ENCODE assay signal across 17 mouse cellular contexts in genomic region chr11:61646499-61647039, GRCm38 (mm10). TPM values are rescaled to one million over a fixed set of nuclear protein-coding genes. Genes with fewer than 3 reads are reported as not detected.
DNase-seq lines count a peak whose midpoint lies in the region; ATAC-seq and TF ChIP-seq lines count a peak whose summit lies in the region.
"Had no signal": no experiment of that assay in that cellular context is flagged by ENCODE, and none has a peak within 500 bp of the region (broad histone marks: within the 10 kb centered on the region; RNA-seq: fewer than 3 reads in every experiment).

No protein-coding gene starts in this region.

- H3K36me3 ChIP-seq in intestine, embryonic 14.5 days (ENCODE audit: control insufficient read depth, insufficient read depth, low read length) = no peaks in the 10 kb centered on the region
- no peaks in the 10 kb centered on the region for H3K36me3 ChIP-seq in intestine, embryonic 15.5 days
- H3K36me3 ChIP-seq in CH12.LX (replicated peaks in 1 of 2; ENCODE audit: control insufficient read depth in 1 of 2, insufficient read depth in 1 of 2, low read length in 1 of 2) = no peaks in the 10 kb centered on the region
- H3K36me3 ChIP-seq: embryonic facial prominence, embryonic 10.5 days; embryonic facial prominence, embryonic 12.5 days; forebrain, embryonic 15.5 days had no signal

- no peak for TF ChIP-seq POLR2A in CH12.LX (IDR thresholded peaks at IDR 0.05; ENCODE audit: low read depth, low read length)

- in situ Hi-C loops in CH12.LX (cut with MboI; ENCODE audit: low pct_ligation_motif_present, low pct_unique_long_range_greater_than_20kb, low sequenced_read_pairs) = no loop called here

- 61% methylated on average over 2 of the region's 2 CpGs for WGBS in intestine, embryonic 14.5 days
- 63% methylated on average over 2 of the region's 2 CpGs for WGBS in intestine, embryonic 15.5 days

- no peaks in the 10 kb centered on the region for H3K9me3 ChIP-seq in intestine, embryonic 14.5 days (ENCODE audit: control insufficient read depth, low read length)
- H3K9me3 ChIP-seq in intestine, embryonic 15.5 days = no peaks in the 10 kb centered on the region
- no peaks in the 10 kb centered on the region for H3K9me3 ChIP-seq in CH12.LX (replicated peaks; ENCODE audit: low read length)
- H3K9me3 ChIP-seq: embryonic facial prominence, embryonic 10.5 days; embryonic facial prominence, embryonic 12.5 days; forebrain, embryonic 13.5 days; forebrain, embryonic 15.5 days had no signal

- ATAC-seq in intestine, embryonic 14.5 days (replicated peaks; ENCODE audit: low FRiP score, low TSS enrichment, low read depth) = 0 out of 2 replicates have a peak, but pooled peaks have one; percentile 36
- no peak for ATAC-seq in intestine, embryonic 15.5 days
- ATAC-seq: forebrain, embryonic 13.5 days; forebrain, embryonic 15.5 days; forebrain, postnatal 0 days had no signal

- no peak for TF ChIP-seq CTCF in CH12.LX (conservative IDR thresholded peaks at IDR 0.05 in 1 of 2, IDR thresholded peaks at IDR 0.05 in 1 of 2; ENCODE audit: low read depth in 2 of 2, low read length in 2 of 2)

- H3K79me2 ChIP-seq in CH12.LX (replicated peaks; ENCODE audit: control insufficient read depth, extremely low read depth, insufficient read depth, poor library complexity, severe bottlenecking) = no peaks in the 10 kb centered on the region; the same call in 1 of the 2 replicates

- no peak overlapping the region for H3K4me2 ChIP-seq in intestine, embryonic 14.5 days (ENCODE audit: low read length)
- H3K4me2 ChIP-seq in intestine, embryonic 15.5 days (replicated peaks) = no peak overlapping the region
- no peak overlapping the region; the same call in 1 of the 2 replicates for H3K4me2 ChIP-seq in CH12.LX (ENCODE audit: insufficient read depth, low read depth, poor library complexity, severe bottlenecking)
- H3K4me2 ChIP-seq: embryonic facial prominence, embryonic 12.5 days; forebrain, embryonic 13.5 days; forebrain, embryonic 15.5 days had no signal

- no peak overlapping the region for H3K27ac ChIP-seq in intestine, embryonic 14.5 days (ENCODE audit: low read depth)
- no peak overlapping the region for H3K27ac ChIP-seq in intestine, embryonic 15.5 days
- H3K27ac ChIP-seq in CH12.LX (ENCODE audit: insufficient read depth, low read depth) = peak overlapping the region; percentile 99
- H3K27ac ChIP-seq: embryonic facial prominence, embryonic 10.5 days; embryonic facial prominence, embryonic 12.5 days; forebrain, embryonic 13.5 days; forebrain, embryonic 15.5 days had no signal

- TF ChIP-seq RAD21 in CH12.LX (IDR thresholded peaks at IDR 0.05; ENCODE audit: low read depth, low read length) = no peak

- no peak overlapping the region for H3K9ac ChIP-seq in intestine, embryonic 14.5 days (ENCODE audit: low read length)
- no peak overlapping the region for H3K9ac ChIP-seq in intestine, embryonic 15.5 days
- peak overlapping the region; percentile 78 for H3K9ac ChIP-seq in CH12.LX (ENCODE audit: insufficient read depth, low read depth)
- H3K9ac ChIP-seq: embryonic facial prominence, embryonic 12.5 days; forebrain, embryonic 13.5 days; forebrain, embryonic 15.5 days; forebrain, postnatal 0 days had no signal

- no peak overlapping the region for H3K4me3 ChIP-seq in intestine, embryonic 14.5 days (ENCODE audit: low read depth, low read length)
- H3K4me3 ChIP-seq in intestine, embryonic 15.5 days (replicated peaks) = no peak overlapping the region
- no peak overlapping the region for H3K4me3 ChIP-seq in CH12.LX (replicated peaks in 1 of 3; ENCODE audit: low read depth in 2 of 3, low read length in 2 of 3, poor library complexity in 1 of 3)
- H3K4me3 ChIP-seq: embryonic facial prominence, embryonic 10.5 days; embryonic facial prominence, embryonic 12.5 days; forebrain, embryonic 13.5 days; forebrain, embryonic 15.5 days had no signal

- H3K4me1 ChIP-seq in intestine, embryonic 14.5 days (replicated peaks; ENCODE audit: control insufficient read depth, insufficient read depth, low read length) = peaks cover 6% of the 10 kb centered on the region; the same call in 1 of the 2 replicates
- H3K4me1 ChIP-seq in intestine, embryonic 15.5 days (replicated peaks) = peaks cover 8% of the 10 kb centered on the region; the same call in 1 of the 2 replicates
- peaks cover 55 to 94% of the 10 kb centered on the region in 2 experiments for H3K4me1 ChIP-seq in CH12.LX (ENCODE audit: control insufficient read depth in 1 of 2, insufficient read depth in 2 of 2)
- H3K4me1 ChIP-seq: embryonic facial prominence, embryonic 10.5 days; embryonic facial prominence, embryonic 12.5 days; forebrain, embryonic 13.5 days; forebrain, embryonic 15.5 days had no signal

- TF ChIP-seq EP300 in CH12.LX (IDR thresholded peaks at IDR 0.05; ENCODE audit: low read length) = 0 out of 2 replicates have a peak, but pooled peaks have one; percentile 12

- dilution Hi-C loops in CH12.LX (cut with MboI; ENCODE audit: extremely low pct_ligation_motif_present, extremely low pct_unique_long_range_greater_than_20kb, low sequenced_read_pairs) = no loop called here

- no peaks in the 10 kb centered on the region for H3K27me3 ChIP-seq in intestine, embryonic 14.5 days (replicated peaks; ENCODE audit: control insufficient read depth, insufficient read depth, low read length)
- H3K27me3 ChIP-seq in intestine, embryonic 15.5 days (replicated peaks) = no peaks in the 10 kb centered on the region
- no peaks in the 10 kb centered on the region for H3K27me3 ChIP-seq in CH12.LX (replicated peaks)
- H3K27me3 ChIP-seq: forebrain, embryonic 15.5 days had no signal

- DNase-seq in intestine, embryonic 14.5 days (ENCODE audit: low spot score) = no peak
- no peak for DNase-seq in CH12.LX (ENCODE audit: extremely low read depth)
- DNase-seq in naive thymus-derived CD4-positive, alpha-beta T cell, adult 2 months (ENCODE audit: low read depth) = peak; percentile 35
- DNase-seq in layer of hippocampus, postnatal 14 days (ENCODE audit: low spot score in 2 of 2) = no peak
- DNase-seq: adrenal gland, adult 2 months; adrenal gland, postnatal 10 days; adrenal gland, postnatal 25 days; cerebellum, adult 11-12 months; cerebellum, adult 2 months; cerebellum, adult 9-10 months; cerebellum, postnatal 25 days; forebrain, postnatal 0 days had no signal

TF ChIP-seq in CH12.LX, 34 proteins besides CTCF, POLR2A, EP300 and RAD21:
- no peak for TF ChIP-seq ETS1 (conservative IDR thresholded peaks at IDR 0.05; ENCODE audit: low read depth, low read length)
- no peak for TF ChIP-seq NRF1 (IDR thresholded peaks at IDR 0.05; ENCODE audit: low read depth, low read length)
- TF ChIP-seq CHD2 (IDR thresholded peaks at IDR 0.05; ENCODE audit: low read length) = no peak
- no peak for TF ChIP-seq ZC3H11A (IDR thresholded peaks at IDR 0.05; ENCODE audit: low read depth, low read length)
- TF ChIP-seq USF2 (conservative IDR thresholded peaks at IDR 0.05; ENCODE audit: low read depth, low read length) = no peak
- no peak for TF ChIP-seq ZMIZ1 (IDR thresholded peaks at IDR 0.05; ENCODE audit: low read depth, low read length)
- TF ChIP-seq JUND (conservative IDR thresholded peaks at IDR 0.05; ENCODE audit: low read depth, low read length) = no peak
- peak; percentile 83 for TF ChIP-seq ZNF384 (IDR thresholded peaks at IDR 0.05; ENCODE audit: low read depth, low read length)
- peak; percentile 91 for TF ChIP-seq CHD1 (IDR thresholded peaks at IDR 0.05; ENCODE audit: low read depth, low read length)
- peak; percentile 65 for TF ChIP-seq MAX (IDR thresholded peaks at IDR 0.05; ENCODE audit: low read length)
- TF ChIP-seq MAFK (IDR thresholded peaks at IDR 0.05; ENCODE audit: insufficient replicate concordance, low read length) = no peak
- TF ChIP-seq PAX5 (IDR thresholded peaks at IDR 0.05; ENCODE audit: low read length) = no peak
- no peak for TF ChIP-seq RCOR1 (conservative IDR thresholded peaks at IDR 0.05; ENCODE audit: low read depth, low read length)
- no peak for TF ChIP-seq SIN3A (IDR thresholded peaks at IDR 0.05; ENCODE audit: low read length)
- TF ChIP-seq IRF4 (IDR thresholded peaks at IDR 0.05; ENCODE audit: low read depth, low read length) = no peak
- no peak for TF ChIP-seq USF1 (IDR thresholded peaks at IDR 0.05; ENCODE audit: low read depth, low read length)
- no peak for TF ChIP-seq GABPA (IDR thresholded peaks at IDR 0.05; ENCODE audit: insufficient replicate concordance, low read depth, low read length)
- TF ChIP-seq MEF2A (IDR thresholded peaks at IDR 0.05; ENCODE audit: borderline replicate concordance, low read depth, low read length) = no peak
- TF ChIP-seq HCFC1 (IDR thresholded peaks at IDR 0.05; ENCODE audit: low read depth, low read length) = no peak
- TF ChIP-seq POLR2AphosphoS2 (IDR thresholded peaks at IDR 0.05; ENCODE audit: low read depth, low read length) = no peak
- no peak for TF ChIP-seq KAT2A (IDR thresholded peaks at IDR 0.05; ENCODE audit: insufficient replicate concordance, low read length)
- TF ChIP-seq JUN (IDR thresholded peaks at IDR 0.05; ENCODE audit: insufficient read depth, low read depth, low read length) = no peak
- TF ChIP-seq UBTF (IDR thresholded peaks at IDR 0.05; ENCODE audit: low read depth, low read length) = no peak
- TF ChIP-seq ELF1 (IDR thresholded peaks at IDR 0.05; ENCODE audit: low read depth, low read length) = no peak

RNA-seq across cellular contexts. Expression of gene Grap, which starts 6.5 kb away (rescaled TPM):
- 6.5 and 6.6 TPM in 2 replicates for polyA plus RNA-seq in intestine, embryonic 14.5 days (2014; fragmentation: Nextera tagmentation; extraction: Ambion mirVana)
- polyA plus RNA-seq in intestine, embryonic 15.5 days (2015; fragmentation: Nextera tagmentation; extraction: Ambion mirVana) = 7.1 and 7.6 TPM in 2 replicates
- total RNA-seq in CH12.LX (2012; rRNA removed) (379 and 412 TPM in 2 replicates), CH12.LX (2014; rRNA removed) (264 and 274 TPM in 2 replicates)
- polyA plus RNA-seq in CH12.LX (2012; ENCODE audit: insufficient read length, low read depth) = 280 and 294 TPM in 2 replicates
- total RNA-seq in layer of hippocampus, postnatal 14 days (2021) = 1 to 10 TPM; 7.0 to 9.0 TPM

RNA-seq across cellular contexts. Expression of gene Fam83g, which starts 37.3 kb away (rescaled TPM):
- polyA plus RNA-seq in intestine, embryonic 14.5 days (2014; fragmentation: Nextera tagmentation; extraction: Ambion mirVana) = 3.7 and 4.6 TPM in 2 replicates
- 7.4 and 7.9 TPM in 2 replicates for polyA plus RNA-seq in intestine, embryonic 15.5 days (2015; fragmentation: Nextera tagmentation; extraction: Ambion mirVana)
- total RNA-seq in CH12.LX (2012; rRNA removed) = 50.4 and 63.7 TPM in 2 replicates
- total RNA-seq in CH12.LX (2014; rRNA removed) = 17.2 and 19.2 TPM in 2 replicates
- 17.8 and 19.1 TPM in 2 replicates for polyA plus RNA-seq in CH12.LX (2012; ENCODE audit: insufficient read length, low read depth)
- under 1 TPM in 1 of 2 experiments, not detected in 1; 0.07 TPM for total RNA-seq in layer of hippocampus, postnatal 14 days (2021)

Comparison
In these comparisons a context has a peak if more than half of its experiments do, and no peak if none do; other contexts are left out.
1. RNA of gene Grap, which starts 6.5 kb away (polyA plus RNA-seq): 280 to 294 TPM in CH12.LX; 7.1 to 7.6 TPM in intestine, embryonic 15.5 days and 6.5 to 6.6 TPM in intestine, embryonic 14.5 days; every median in the first group is over 10 times any median in the second.